Mouse (Mus musculus): ENCODE measurements around the gene Ankrd63.
A peak's percentile ranks its signal among the peaks of the same experiment; 100 is the strongest.
"Not testable (repeated sequence)": the region's sequence is repeated elsewhere in the genome, so short reads cannot be mapped to it uniquely, and the experiment has no call there.

The Ankrd63 gene

DNA sequence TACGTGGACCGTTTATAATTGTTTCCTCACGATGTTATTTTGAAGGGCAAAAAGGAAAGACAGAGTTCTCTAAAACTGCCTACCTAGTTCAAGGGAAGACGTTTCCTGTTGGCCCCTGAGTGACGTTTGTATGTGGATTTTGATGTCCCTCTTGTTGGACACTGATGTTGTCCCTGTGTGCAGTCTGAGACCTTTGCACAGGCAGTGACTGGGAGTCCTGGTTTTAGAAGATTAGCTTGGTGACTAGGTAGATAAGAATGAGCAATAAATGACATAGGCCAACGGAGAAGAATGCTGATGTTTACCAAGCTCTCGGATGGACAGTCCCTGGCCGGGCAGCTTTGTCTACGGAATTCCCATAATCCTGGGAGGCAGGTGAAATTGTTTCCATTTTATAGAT, 41.9 kb downstream of the Ankrd63 start:
- DNase-seq (ENCODE audit: low spot score): no peak

DNA sequence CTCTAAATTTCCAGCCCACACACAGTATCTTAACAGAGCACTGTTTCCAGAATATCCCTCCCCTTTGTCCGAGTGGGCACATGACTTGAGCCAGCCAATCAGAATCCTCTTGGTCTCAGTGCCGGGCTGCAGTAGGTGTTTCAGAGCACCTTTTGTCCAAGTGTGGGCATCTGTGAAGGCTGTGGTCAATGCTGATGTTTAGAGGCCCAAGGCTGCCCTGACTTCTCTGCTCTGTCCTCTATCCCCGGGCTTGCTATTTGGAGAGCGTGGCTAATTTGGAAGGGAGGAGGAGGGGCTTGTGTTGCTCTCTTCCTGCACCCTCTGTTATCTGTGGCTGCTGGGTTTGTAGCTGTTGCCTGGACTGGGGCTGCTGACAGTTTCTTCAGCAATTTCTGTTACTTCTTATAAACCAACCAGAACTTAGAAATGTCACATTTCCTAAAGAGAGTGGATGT, 43.7 kb downstream of the Ankrd63 start:
- DNase-seq (ENCODE audit: low spot score): peak; percentile 71

DNA sequence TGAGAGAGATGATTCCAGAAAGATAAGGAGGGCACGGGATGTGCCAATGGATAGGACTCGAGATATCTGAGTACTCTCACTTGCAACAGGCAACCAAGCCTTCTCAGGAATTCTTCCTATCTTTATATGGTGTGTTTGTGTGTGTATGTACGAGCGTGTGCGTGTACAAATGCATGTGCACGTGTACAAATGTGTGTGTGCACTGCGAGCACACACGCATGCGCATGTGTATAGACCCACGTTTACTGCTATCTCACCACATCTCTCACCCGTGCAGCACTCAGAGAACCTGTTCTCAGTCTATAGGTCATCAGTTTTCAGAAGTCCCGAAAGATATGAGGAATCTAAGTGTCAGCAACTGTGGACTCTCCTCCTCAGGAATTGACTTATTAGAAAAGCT, 44.3 kb downstream of the Ankrd63 start:
- DNase-seq (ENCODE audit: low spot score): no peak

DNA sequence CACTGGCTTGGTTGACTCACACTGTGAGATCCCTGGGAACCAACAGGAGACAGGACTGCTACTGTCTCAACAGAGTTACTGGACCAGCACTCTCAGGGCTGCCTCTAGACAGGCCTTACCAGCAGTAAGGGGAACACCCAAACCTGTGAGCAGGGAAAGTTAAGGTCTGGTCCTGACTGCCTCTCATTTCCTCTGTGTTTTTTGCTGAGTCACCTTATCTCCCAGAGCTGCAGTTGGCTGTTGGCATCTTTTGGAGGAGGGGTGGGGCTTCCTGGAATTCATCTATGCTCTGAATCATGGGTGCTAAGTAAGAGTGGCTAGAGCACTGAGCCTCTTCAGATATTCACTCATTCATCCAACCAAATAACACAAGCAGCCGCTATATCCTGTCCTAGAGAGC, 44.7 kb downstream of the Ankrd63 start:
- no peak for DNase-seq (ENCODE audit: low spot score)

DNA sequence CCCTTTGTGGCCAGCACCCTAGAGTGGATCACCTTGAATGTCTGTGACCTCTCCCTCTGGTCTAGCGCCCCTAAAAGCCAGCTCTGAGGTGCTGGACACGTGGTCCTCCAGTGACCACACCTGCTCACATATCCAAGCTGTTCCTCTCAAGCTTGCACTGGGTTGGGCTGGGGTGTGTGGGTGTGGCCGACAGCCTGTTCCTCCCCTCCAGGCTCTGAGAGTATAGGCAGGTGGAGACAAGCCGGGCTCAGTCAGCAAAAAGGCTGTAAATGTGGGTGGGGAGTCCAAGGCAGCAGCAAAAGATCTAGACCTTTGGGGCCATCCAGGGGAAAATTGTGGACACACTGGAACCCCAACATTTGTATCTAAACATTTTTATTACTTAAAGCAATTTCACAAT, 45.3 kb downstream of the Ankrd63 start:
- no peak for DNase-seq (ENCODE audit: low spot score)

DNA sequence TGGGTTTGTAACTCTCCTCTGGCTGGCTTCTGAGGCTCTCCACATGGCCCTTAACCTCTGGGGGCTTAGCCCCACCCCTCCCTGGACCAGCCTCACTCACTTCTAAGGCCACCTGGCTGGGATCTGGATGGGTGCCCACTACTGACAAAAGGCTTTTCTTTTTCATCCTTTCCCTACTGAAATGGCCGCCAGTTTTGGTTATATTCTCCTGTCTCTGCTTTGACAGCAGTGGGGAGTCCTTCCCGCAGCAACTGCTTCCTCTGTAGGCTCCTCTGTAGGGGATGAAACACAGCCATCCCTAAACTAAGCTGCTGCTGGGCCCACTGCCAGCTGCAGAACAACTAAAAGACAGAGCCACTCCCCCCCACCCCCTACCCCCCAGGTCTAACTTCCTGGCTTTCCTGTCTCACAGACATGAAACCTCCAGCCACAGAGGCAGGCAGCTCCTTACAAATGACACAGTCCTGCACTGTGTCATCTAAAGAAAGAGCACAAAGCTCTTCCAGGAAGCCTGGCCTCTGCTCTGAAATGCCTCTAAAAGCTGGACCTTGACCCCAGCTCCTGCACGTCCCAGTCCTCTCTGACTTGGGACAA, 47.0 kb downstream of the Ankrd63 start:
- no peak for DNase-seq (ENCODE audit: low spot score)

DNA sequence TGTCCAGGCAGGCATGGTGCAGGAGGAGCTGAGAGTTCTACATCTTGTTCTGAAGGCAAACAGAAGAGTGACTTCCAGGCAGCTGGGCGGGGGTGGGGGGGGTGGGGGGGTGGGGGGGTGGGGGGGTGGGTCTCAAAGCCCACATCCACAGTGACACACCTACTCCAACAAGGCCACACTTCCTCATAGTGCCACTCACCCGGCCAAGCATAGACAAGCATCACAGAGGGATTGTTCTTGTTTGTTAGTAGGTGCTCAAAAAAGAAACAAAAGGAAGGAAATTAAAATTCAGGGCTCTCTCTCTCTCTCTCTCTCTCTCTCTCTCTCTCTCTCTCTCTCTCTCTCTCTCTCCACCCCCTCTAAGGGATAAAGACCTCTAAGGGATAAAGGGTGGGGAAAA, 53.1 kb downstream of the Ankrd63 start:
- not testable (repeated sequence) for DNase-seq (ENCODE audit: low spot score)
